Mouse (Mus musculus) forelimb bud, embryonic 11.5 days (tissue): ENCODE data around the gene Scnn1b.

Experiments
- DNase-seq: peaks from one replicate; pipeline ENCODE4 v3.0.0-alpha.2; 2012; ENCODE audit warnings: low read depth, low spot score

Gene Scnn1b

DNA sequence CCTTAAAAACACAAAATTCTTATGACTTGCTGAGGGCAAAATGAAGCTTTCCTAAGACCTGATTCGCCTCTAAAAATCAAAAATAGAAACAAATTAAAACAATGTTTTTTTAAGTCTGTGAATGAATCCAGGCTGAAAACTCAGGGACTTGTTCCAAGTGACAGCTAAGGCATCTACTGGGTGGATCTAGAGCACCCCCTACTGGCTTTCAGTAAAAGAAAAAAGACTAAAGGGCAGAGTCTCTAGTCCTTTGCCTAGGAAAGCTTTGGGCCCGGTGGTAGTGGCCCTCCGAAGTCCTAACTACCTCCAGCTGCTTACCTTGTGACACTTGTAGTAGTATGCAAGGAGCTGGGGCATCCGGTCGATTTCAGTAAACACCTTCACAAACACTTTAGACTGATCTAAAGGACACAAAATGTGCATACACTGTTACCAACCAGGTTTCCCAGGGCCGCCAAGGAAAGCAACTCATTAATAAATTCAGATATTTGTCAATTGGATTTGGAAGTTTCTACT, 99.1 kb downstream of the Scnn1b start:
- peak; percentile 48 for DNase-seq

- DNase-seq = no peak
These were observed 101.3 kb downstream of the Scnn1b start for GRCm38 (mm10) chr7:121966169-121966568.
